Mouse (Mus musculus) neural tube, embryonic 12.5 days (tissue): ENCODE data around the gene Ghr. TPM values are rescaled to one million over a fixed set of nuclear protein-coding genes. Genes with fewer than 3 reads are reported as not detected.
A peak's percentile ranks its signal among the peaks of the same experiment; 100 is the strongest.

Experiments used
- ATAC-seq: fragments of 200-750 bp; cut with Nextera tagmentation; 2 replicates; pipeline ENCODE4 v1.8.0; 2017; ENCODE audit warnings: low read depth, mild to moderate bottlenecking, moderate TSS enrichment, moderate library complexity; ENCODE audit not compliant: low FRiP score
- H3K27ac ChIP-seq: fragments of 300-500 bp; sonication (generic); 2 replicates; pipeline ENCODE4 v1.5.1; 2016
- H3K27me3 ChIP-seq: fragments of 300-500 bp; sonication (generic); replicated peaks from 2 replicates; pipeline ENCODE4 v1.6.1; 2016; ENCODE audit warnings: mild to moderate bottlenecking
- H3K36me3 ChIP-seq: fragments of 300-500 bp; sonication (generic); 2 replicates; pipeline ENCODE4 v1.6.1; 2016; ENCODE audit warnings: mild to moderate bottlenecking
- H3K4me1 ChIP-seq: fragments of 300-500 bp; sonication (generic); 2 replicates; pipeline ENCODE4 v1.6.1; 2016
- H3K4me2 ChIP-seq: fragments of 300-500 bp; sonication (generic); replicated peaks from 2 replicates; pipeline ENCODE4 v1.6.1; 2016; ENCODE audit warnings: mild to moderate bottlenecking
- H3K4me3 ChIP-seq: fragments of 300-500 bp; sonication (generic); 2 replicates; pipeline ENCODE4 v1.5.1; 2016
- H3K9ac ChIP-seq: fragments of 300-500 bp; sonication (generic); 2 replicates; pipeline ENCODE4 v1.6.1; 2016; ENCODE audit warnings: mild to moderate bottlenecking
- H3K9me3 ChIP-seq: fragments of 300-500 bp; sonication (generic); 2 replicates; pipeline ENCODE4 v1.6.1; 2016; ENCODE audit warnings: mild to moderate bottlenecking
- WGBS: fragments of 180-500 bp; shearing (Covaris S2); methylation state at CpG from one replicate; pipeline ENCODE4 v1.1.7; 2016; 5-methylcytosine and 5-hydroxymethylcytosine counted together
- polyA plus RNA-seq: library from polyadenylated mRNA; unstranded; fragments of >200 nt; fragmentation: Nextera tagmentation; extraction: Ambion mirVana; gene quantifications from 2 replicates; pipeline ENCODE4 v1.2.1, GENCODE M21; 2016

Ghr gene
- polyA plus RNA-seq, 1 experiment from 2014 or later, result 18.9 TPM

DNA sequence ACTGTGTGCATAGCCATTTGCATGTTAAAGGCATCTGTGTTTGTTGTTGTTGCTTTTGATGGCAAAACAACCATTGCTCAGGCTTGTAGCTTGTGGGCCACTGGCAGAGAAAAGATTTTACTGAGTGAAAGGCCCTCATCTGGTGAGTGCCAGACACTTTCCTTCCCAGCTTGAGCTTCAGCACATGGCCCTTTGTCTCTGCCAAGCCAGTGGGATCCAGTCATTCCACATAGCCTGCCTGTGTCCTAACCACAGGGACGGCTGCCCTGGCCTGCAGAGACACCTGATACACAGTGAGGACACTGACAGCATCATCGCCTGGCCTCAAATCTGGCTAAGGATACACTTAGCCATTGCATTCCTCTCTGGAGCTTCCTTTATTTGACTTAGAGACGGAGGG is 74.2 kb downstream of the Ghr start:
- Histone ChIP-seq H3K36me3 (no peaks in the 10 kb centered on the region), H3K27ac (no peak overlapping the region), H3K27me3 (no peaks in the 10 kb centered on the region), H3K4me3 (no peak overlapping the region), H3K4me1 (peaks cover 8% of the 10 kb centered on the region), H3K4me2 (no peak overlapping the region), H3K9me3 (no peaks in the 10 kb centered on the region), H3K9ac (no peak overlapping the region)
- 71% methylated on average over 3 of the region's 3 CpGs for WGBS
- ATAC-seq, result no peak

DNA sequence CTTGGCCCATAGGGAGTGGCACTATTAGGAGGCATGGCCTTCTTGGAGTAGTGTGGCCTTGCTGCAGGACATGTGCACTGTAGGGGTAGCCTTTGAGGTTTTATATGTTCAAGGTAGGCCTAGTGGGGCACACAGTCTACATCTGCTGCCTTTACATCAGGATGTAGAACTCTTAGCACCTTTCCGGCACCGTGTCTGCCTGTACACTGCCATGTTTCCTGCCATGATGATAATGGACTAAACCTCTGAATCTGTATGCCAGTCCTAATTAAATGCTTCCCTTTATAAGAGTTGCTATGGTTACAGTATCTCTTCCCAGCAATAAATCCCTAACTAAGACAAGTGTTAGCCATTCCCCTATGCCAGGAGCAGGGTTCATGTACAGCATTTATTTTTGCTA is 76.0 kb downstream of the Ghr start:
- H3K4me1 ChIP-seq, result peaks cover 8% of the 10 kb centered on the region
- H3K4me3 ChIP-seq, result no peak overlapping the region
- ATAC-seq, result peak; percentile 75
- no peak overlapping the region for H3K4me2 ChIP-seq
- H3K9me3 ChIP-seq, result no peaks in the 10 kb centered on the region
- H3K27ac ChIP-seq, result no peak overlapping the region
- no peak overlapping the region for H3K9ac ChIP-seq
- no peaks in the 10 kb centered on the region for H3K27me3 ChIP-seq
- whole genome bisulfite sequencing, result 75% methylated on average over 2 of the region's 2 CpGs
- H3K36me3 ChIP-seq, result no peaks in the 10 kb centered on the region

DNA sequence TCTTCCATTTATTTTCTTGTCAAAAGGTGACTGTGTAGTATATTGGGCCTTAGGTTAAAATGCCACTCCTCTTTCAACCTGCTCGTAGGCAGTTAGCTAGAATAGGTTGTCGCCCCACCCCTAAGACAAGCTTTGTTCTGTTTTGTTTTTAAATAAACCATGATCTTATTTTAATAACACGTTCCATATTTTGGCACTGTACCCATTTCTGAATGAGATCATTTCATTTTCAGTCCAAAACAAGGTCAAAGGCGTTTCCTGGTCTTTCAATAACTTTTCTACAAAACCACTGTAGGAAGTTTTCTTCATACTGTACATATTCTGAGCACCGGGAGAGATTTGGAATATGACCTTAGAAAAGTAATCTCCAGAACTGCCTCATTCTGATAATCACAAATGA is 78.6 kb downstream of the Ghr start:
- H3K4me3 ChIP-seq, result no peak overlapping the region
- 86% methylated on average over 5 of the region's 5 CpGs for WGBS
- no peak overlapping the region for H3K4me2 ChIP-seq

DNA sequence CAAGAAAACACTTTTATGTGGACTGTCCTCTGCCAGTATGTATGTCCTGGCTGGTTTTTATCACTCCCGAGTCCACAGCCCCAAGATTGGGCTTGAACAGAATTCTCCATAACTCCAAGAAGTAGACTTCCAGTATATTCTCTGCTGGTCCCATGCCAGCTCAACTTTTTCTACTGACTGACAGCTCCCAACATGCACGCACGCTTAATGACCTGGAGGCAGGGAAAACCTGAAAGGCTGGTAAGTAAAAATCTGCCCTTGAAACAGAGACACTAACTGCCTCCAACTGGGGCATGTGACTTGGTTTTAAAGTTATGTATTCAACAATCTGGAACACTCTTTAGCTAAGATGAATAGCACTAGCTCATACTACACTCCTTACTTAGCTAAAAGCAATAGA is 81.6 kb downstream of the Ghr start:
- no peaks in the 10 kb centered on the region for H3K4me1 ChIP-seq
- H3K4me3 ChIP-seq, result no peak overlapping the region
- 86% methylated on average over 3 of the region's 3 CpGs for WGBS
- no peak overlapping the region for H3K4me2 ChIP-seq
- H3K9me3 ChIP-seq, result no peaks in the 10 kb centered on the region
- H3K27ac ChIP-seq, result no peak overlapping the region
- ATAC-seq, result no peak
- no peak overlapping the region for H3K9ac ChIP-seq
- H3K36me3 ChIP-seq, result no peaks in the 10 kb centered on the region
- H3K27me3 ChIP-seq, result no peaks in the 10 kb centered on the region

More for the DNA sequence above, 78.6 kb downstream of the Ghr start:
- Histone ChIP-seq H3K27ac (no peak overlapping the region), H3K36me3 (no peaks in the 10 kb centered on the region), H3K27me3 (no peaks in the 10 kb centered on the region), H3K9ac (no peak overlapping the region), H3K4me1 (peaks cover 8% of the 10 kb centered on the region), H3K9me3 (no peaks in the 10 kb centered on the region)
- ATAC-seq, result no peak

DNA sequence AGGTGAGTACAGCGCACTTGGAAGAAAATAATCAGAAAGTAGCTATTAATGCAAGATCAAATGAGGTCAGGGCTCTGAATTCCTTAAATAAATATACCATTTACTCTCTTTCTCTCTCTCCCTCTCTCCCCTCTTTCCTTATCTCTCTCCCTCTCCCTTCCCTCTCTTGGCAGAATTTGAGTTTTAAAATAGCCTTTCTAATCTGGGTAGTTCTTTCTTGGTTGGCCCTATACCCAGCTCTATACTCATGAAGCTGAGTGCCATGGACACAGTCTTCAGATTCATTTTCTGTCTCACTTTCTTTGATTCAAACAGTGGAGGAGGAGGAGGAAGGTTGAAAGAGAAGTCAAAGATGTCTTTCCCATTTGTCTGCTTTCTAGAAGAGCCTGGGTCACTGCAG is 84.3 kb downstream of the Ghr start:
- no peak overlapping the region for H3K9ac ChIP-seq
- WGBS, result 89% methylated on average over 1 of the region's 1 CpGs
- H3K4me1 ChIP-seq, result no peaks in the 10 kb centered on the region
- no peak overlapping the region for H3K27ac ChIP-seq
- H3K4me3 ChIP-seq, result no peak overlapping the region
- H3K4me2 ChIP-seq, result no peak overlapping the region
- ATAC-seq, result no peak
- H3K9me3 ChIP-seq, result no peaks in the 10 kb centered on the region
- no peaks in the 10 kb centered on the region for H3K27me3 ChIP-seq
- H3K36me3 ChIP-seq, result no peaks in the 10 kb centered on the region

DNA sequence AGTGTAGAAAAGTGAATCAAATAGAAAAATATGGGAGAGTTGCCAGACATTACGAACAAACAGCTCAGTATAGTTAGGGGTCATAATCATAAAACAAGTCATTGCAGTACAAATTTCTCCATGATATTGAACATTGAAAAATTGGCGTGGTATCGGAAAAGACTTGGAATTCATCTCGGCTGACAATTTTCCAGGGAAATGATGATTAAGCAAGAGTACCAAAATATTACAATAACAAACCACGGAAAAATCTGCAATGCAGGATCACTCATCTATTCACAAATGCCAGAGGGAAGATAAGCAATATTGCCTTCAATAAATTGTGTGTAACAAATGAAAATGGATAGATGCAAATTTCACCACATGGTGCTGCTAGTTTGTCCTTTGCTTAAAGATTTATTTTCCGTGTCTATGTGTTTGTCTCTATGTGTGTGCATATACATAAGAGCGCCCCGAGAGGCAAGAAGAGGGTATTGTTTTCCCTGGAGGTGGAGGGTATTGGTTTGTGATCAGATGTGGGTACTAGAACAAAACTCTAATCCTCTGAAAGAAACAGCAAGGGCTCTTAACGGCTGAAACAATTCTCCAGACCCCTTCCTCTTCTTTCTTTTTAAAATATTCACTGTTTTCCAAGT is 85.2 kb downstream of the Ghr start:
- no peak overlapping the region for H3K4me2 ChIP-seq
- H3K4me1 ChIP-seq, result no peaks in the 10 kb centered on the region
- ATAC-seq, result no peak
- no peaks in the 10 kb centered on the region for H3K36me3 ChIP-seq
- no peak overlapping the region for H3K9ac ChIP-seq
- H3K9me3 ChIP-seq, result no peaks in the 10 kb centered on the region
- H3K27me3 ChIP-seq, result no peaks in the 10 kb centered on the region
- H3K4me3 ChIP-seq, result no peak overlapping the region
- 72% methylated on average over 9 of the region's 9 CpGs for WGBS
- no peak overlapping the region for H3K27ac ChIP-seq

DNA sequence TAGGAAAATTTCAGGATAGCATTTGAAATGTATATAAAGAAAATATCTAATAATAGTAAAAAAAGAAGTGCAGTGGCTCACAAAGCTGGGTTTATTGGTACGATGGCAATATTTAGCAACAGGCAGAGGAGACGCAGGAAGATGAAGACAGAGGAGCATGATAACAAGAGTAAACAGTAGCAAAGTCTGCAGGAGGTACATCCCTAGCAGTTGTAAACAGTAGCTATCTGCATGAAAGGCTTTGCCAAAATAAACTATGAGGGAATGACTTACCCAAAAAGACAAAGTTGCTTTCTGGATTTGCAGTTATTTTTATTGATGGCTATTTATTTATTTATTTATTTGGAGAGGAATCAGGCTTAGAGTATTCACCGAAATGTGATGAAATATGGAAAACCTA is 92.4 kb downstream of the Ghr start:
- 90% methylated on average over 3 of the region's 3 CpGs for WGBS
- H3K4me1 ChIP-seq, result no peaks in the 10 kb centered on the region

DNA sequence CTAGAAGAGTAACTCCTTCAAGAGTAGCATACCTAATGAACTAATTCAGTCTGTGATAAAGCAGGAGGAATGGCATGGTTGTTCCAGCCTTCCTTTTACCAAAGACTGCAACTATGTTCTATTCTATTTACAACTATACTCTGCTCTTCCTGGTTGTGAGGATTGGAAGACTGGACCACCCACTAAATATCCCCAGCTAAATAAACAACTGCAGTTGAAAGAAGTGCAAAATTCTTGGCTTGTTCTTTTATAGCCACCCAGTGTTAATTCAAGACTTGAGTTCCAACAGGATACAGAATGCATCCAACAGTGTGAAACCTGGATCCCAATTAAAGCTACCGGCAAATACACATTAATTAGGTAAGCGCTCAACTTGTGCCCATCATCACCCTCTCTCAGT is 93.3 kb downstream of the Ghr start:
- Histone ChIP-seq H3K4me3 (no peak overlapping the region), H3K9me3 (no peaks in the 10 kb centered on the region), H3K4me2 (no peak overlapping the region), H3K4me1 (no peaks in the 10 kb centered on the region), H3K27ac (no peak overlapping the region), H3K27me3 (no peaks in the 10 kb centered on the region), H3K9ac (no peak overlapping the region), H3K36me3 (no peaks in the 10 kb centered on the region)
- no peak for ATAC-seq
- 84% methylated on average over 2 of the region's 2 CpGs for WGBS

More for the DNA sequence above, 92.4 kb downstream of the Ghr start:
- Histone ChIP-seq H3K4me3 (no peak overlapping the region), H3K4me2 (no peak overlapping the region), H3K27me3 (no peaks in the 10 kb centered on the region), H3K9ac (no peak overlapping the region), H3K36me3 (no peaks in the 10 kb centered on the region), H3K27ac (no peak overlapping the region), H3K9me3 (no peaks in the 10 kb centered on the region)
- no peak for ATAC-seq

DNA sequence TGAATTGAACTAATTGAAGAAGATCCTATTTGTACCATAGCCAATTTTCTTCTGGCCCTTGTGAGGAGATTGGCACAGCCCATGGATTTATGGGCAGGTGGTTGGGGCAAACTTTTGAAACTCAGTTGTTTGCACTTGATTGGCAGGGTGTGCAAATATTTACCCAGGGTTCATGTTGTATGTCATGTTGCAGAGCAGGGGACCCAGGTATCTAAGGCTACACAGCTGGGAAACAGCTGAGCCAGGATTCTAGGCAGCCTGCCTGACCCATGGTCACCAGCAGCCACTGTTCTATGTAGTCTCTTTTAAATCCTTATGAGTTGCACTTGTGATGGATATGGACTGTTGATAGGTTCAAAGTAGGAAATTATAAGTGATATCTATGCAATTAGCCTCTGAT is 94.1 kb downstream of the Ghr start:
- no peak overlapping the region for H3K4me2 ChIP-seq
- H3K4me1 ChIP-seq, result no peaks in the 10 kb centered on the region
- H3K4me3 ChIP-seq, result no peak overlapping the region
- no peak overlapping the region for H3K27ac ChIP-seq
- no peak for ATAC-seq
- H3K27me3 ChIP-seq, result no peaks in the 10 kb centered on the region
- no peak overlapping the region for H3K9ac ChIP-seq
- no peaks in the 10 kb centered on the region for H3K36me3 ChIP-seq
- no peaks in the 10 kb centered on the region for H3K9me3 ChIP-seq

DNA sequence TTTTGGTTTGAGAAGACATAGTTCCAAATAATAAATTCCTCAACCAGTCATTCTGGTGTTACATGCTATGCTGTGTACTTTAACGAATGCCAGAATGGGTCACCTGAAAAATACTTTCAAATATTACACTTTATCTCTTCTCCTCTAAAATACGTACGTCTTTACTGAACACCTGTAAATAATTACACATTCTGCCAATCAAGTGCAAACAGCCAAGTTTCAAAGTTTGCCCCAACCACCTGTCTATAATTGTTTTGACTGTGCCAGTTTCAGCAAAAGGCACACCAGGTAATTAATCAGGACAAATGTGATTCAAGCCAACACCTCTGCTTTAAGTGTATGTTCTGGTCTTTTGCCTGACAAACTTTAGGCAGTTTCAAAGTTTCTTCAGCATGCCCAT is 94.7 kb downstream of the Ghr start:
- no peaks in the 10 kb centered on the region for H3K27me3 ChIP-seq
- 88% methylated on average over 3 of the region's 3 CpGs for WGBS
- no peak for ATAC-seq
- H3K36me3 ChIP-seq, result no peaks in the 10 kb centered on the region
- H3K4me3 ChIP-seq, result no peak overlapping the region
- H3K9ac ChIP-seq, result no peak overlapping the region
- H3K27ac ChIP-seq, result no peak overlapping the region
- H3K4me2 ChIP-seq, result no peak overlapping the region
- H3K4me1 ChIP-seq, result no peaks in the 10 kb centered on the region
- no peaks in the 10 kb centered on the region for H3K9me3 ChIP-seq

DNA sequence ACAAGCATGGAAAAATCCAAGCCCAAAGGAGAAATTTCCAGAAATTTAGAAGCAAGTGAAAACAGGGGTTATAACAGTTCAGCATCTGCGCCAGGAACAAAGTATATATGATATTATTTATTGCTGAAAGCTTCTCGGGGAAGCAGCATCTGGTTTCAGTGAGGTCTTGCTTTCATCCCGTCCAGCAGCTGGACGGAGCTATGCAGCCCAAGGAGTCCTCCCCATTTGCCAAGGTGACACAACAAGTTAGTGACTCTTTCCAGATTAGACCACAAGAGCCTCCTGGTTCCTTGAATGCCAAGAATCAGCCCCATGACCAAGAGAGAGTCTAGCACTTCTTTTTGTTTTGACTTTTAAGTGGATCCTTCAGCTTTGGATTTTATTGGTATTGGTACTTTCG is 96.6 kb downstream of the Ghr start:
- H3K4me1 ChIP-seq, result no peaks in the 10 kb centered on the region
- no peak for ATAC-seq
- no peak overlapping the region for H3K4me3 ChIP-seq
- H3K9me3 ChIP-seq, result no peaks in the 10 kb centered on the region
- H3K4me2 ChIP-seq, result no peak overlapping the region
- H3K27ac ChIP-seq, result no peak overlapping the region
- H3K9ac ChIP-seq, result no peak overlapping the region
- H3K27me3 ChIP-seq, result no peaks in the 10 kb centered on the region
- WGBS, result 80% methylated on average over 5 of the region's 5 CpGs
- no peaks in the 10 kb centered on the region for H3K36me3 ChIP-seq

DNA sequence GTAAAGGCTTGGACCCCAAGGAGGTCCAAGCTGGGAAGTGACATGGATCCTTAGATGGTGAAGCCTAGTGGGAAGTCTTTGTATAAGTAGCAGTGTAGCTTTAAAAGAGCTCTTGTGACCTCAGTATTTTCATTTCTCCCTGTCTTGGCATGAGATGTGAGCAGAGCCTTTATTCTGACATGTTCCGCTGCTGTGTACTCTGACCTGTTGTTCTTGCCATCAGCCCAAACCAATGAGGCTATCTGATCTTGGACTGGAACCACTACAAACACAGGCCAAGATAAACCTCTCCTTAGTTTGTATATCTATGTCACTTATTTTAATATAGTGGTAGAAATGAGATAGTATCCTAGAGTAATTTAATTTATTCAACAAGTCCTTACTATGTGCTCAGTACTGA is 97.9 kb downstream of the Ghr start:
- WGBS, result 98% methylated on average over 1 of the region's 1 CpGs
- ATAC-seq, result no peak

DNA sequence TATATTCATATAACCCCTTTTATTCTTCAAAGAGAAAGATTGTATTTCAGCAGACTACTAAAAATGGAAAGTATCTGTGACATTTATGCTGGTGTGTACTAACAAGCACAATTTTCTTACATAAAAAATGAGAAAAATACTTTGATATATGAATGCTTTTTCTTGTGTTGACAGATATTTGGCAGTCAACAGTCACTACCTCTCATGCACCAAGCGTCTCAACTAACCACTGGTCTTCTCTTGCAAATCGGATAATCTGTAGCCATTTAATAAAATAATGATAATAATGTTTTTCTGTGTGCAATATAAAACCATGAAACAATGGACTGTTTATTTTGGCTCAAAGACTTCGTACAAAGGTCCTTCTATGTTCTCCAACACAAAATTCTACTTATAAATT is 99.8 kb downstream of the Ghr start:
- H3K27me3 ChIP-seq, result no peaks in the 10 kb centered on the region

More for the DNA sequence above, 97.9 kb downstream of the Ghr start:
- H3K4me1 ChIP-seq, result no peaks in the 10 kb centered on the region
- H3K9ac ChIP-seq, result no peak overlapping the region
- no peaks in the 10 kb centered on the region for H3K36me3 ChIP-seq
- H3K27me3 ChIP-seq, result no peaks in the 10 kb centered on the region
- no peak overlapping the region for H3K27ac ChIP-seq
- H3K4me2 ChIP-seq, result no peak overlapping the region
- H3K9me3 ChIP-seq, result no peaks in the 10 kb centered on the region
- H3K4me3 ChIP-seq, result no peak overlapping the region

More for the DNA sequence above, 99.8 kb downstream of the Ghr start:
- ATAC-seq, result no peak
- no peaks in the 10 kb centered on the region for H3K4me1 ChIP-seq
- no peak overlapping the region for H3K9ac ChIP-seq
- no peaks in the 10 kb centered on the region for H3K36me3 ChIP-seq
- H3K9me3 ChIP-seq, result no peaks in the 10 kb centered on the region
- H3K4me2 ChIP-seq, result no peak overlapping the region
- H3K4me3 ChIP-seq, result no peak overlapping the region
- 92% methylated on average over 3 of the region's 3 CpGs for WGBS
- H3K27ac ChIP-seq, result no peak overlapping the region
